Mouse (Mus musculus) granulocyte monocyte progenitor cell, adult 5-6 weeks (primary cell): ENCODE measurements around the gene 2810021J22Rik. TPM values are rescaled to one million over a fixed set of nuclear protein-coding genes. Genes with fewer than 3 reads are reported as not detected.

Experiments
- ATAC-seq: replicated peaks from 2 replicates; pipeline ENCODE4 v1.8.0; 2016; ENCODE audit warnings: mild to moderate bottlenecking, moderate TSS enrichment, inconsistent platforms; ENCODE audit not compliant: poor library complexity, severe bottlenecking
- total RNA-seq, 2 experiments: library from RNA; stranded (forward) in 1 of 2; stranded (reverse) in 1 of 2; fragments of 200-712, 200-1000 nt in 1 of 2; fragments of >200 nt in 1 of 2; fragmentation: Nextera tagmentation in 1 of 2; gene quantifications; 2 replicates each; pipeline ENCODE4 v1.2.3; 2014 to 2017

The 2810021J22Rik gene
- total RNA-seq, 2 experiments from 2014 or later = 2.1 to 2.8 TPM

DNA sequence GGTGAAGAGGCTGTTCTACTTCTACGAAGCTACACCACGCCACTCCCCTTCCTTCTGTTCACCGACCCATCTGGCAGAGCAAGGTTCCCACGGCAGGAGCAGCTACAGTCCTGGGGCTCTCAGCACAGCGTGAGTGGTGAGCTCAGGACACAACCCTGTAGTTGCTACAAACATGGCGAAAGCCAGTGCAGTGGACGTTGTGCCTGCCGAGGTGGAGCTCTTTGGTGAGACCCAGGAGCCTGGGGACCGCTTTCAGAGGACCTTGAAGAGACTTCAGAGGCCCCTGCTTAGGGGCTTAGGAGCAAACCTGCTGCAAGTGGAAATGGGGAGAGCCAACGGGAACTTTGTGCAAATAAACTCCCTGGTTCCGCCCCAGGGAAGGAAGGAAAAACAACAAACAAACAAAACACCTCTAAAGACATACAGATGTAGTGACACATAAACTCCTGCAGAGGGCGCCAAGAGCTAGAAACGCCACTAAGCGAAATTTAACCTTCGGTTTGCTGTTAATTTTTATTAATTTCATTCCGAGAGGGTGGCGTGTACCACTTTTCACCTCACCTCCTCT, 47.5 kb downstream of the 2810021J22Rik start:
- peak; percentile 68 for ATAC-seq

DNA sequence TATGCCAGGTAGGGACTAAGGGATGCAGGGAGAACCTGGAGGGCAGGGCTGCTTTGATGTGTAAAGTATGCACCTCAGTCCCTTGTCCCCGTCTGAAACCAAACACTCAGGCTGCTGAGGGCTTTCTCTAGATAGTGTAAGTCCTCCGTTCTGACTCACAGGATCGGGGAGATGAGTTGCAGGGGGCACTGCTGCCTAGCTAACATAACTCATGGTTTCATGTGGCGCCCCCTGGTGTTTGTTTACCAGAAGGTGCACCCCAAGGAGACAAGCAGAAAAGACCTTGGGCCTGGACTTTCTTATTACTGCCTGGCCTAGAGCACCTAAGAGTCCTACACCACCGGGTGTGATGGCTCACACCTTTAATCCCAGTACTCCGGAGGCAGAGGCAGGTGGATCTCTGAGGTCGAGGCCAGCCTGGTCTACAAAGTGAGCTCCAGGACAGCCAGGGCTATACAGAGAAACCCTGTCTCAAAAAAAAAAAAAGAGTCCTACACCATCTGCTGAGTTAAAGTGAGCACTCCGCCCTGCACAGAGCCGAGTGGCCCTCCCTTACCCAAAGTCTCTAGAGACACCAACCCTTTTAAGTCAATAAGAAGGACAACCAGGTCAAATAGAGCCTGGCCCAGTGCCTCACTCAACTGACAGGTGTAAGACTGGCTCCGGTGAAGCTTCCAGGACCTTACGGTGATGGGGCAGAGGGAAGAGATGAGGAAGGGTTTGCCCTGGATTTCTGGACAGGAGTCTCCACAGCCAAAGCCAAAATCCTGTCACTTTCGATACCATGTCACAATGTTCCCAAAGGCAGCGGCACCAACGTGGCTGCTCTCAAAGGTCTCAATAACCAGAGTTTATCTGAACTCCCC, 50.1 kb downstream of the 2810021J22Rik start:
- ATAC-seq = peak; percentile 76

DNA sequence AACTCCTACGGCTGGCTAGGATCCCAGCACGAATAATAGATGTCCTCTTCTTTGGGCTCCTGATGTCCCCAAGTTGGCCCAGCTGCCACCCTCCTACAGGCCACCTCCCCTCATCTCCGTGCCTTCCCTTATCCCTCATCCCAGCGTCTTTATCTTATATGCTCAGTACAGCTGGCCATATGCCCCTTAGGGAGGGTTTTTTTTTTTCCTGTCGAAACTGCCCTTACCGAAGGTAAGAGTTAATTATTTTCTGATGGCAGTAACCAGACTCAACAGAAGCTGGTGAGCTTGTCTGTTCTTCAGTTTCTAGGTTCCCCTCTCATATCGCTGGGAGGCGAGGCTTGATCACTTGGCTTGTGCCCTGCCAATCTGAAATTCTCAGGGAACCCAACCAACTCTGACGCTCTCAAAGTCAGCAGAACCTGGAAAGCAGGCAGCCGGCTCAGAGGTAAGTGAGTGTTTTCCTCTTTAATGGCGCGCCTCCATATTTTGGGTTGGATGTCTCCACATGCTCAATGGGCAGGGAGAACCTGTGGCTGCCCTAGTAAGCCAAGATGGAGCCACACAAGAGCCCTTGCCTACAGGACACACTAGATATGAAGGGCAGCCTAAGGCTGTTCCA, 50.8 kb downstream of the 2810021J22Rik start, which contains the start of gene Btnl10:
TSS of gene Btnl10 (plus strand) at position 164 of the 622 bp plus-strand sequence.
- ATAC-seq = no peak

DNA sequence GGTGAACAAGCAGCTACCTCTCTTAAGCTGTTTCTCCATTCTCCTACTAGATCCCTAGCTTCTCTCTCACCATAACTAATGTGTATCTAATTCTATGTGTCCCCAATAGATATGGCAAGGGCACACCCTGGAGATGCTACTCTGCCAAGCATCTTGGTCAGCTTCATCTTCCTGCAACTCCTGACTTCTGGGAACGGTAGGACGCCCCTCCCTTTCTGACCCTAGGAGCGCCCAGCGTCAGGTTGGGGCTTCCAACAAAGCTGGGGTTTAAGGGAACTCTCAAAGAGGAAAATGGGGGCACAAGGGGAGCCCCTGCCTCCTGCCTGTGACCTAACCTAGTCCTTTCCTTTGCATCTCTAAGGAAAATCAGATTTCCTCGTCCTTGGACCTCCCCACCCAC, 51.7 kb downstream of the 2810021J22Rik start:
- no peak for ATAC-seq

DNA sequence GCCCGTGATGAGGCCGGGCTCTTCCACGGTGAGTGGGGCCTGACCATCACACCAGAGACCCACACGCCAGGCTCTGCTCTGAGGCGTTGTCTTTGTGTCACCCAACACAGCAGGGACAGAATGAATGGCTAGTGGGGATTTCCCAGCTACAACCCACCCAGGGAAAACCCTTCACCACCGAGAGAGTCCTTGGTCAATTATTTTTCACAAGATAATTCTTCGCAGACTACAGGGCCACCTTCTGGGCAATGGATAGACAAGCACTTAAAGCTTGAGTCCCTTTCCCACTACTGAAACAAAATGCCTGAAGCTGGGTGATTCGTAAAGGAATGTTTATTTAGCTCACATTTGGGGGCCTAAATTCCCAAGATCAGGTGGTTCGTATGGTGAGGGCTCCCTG, 55.4 kb downstream of the 2810021J22Rik start:
- no peak for ATAC-seq

DNA sequence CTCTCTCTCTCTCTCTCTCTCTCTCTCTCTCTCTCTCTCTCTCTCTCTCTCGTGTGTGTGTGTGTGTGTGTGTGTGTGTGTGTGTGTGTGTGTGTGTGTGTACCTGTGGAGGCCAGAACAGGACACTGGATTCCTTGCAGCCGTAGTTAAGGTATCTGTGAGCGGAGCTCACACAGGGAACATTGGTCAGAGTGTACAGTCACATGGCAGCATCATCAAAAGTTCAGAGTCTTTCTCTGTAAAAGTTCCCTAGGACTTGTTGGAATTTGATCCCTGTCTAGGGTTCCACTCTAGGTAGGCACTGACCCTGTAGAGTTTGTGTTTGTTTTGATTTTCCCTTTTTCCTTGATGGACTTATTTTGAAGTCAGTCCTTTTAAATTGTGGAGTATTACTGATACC, 59.6 kb downstream of the 2810021J22Rik start:
- no peak for ATAC-seq

DNA sequence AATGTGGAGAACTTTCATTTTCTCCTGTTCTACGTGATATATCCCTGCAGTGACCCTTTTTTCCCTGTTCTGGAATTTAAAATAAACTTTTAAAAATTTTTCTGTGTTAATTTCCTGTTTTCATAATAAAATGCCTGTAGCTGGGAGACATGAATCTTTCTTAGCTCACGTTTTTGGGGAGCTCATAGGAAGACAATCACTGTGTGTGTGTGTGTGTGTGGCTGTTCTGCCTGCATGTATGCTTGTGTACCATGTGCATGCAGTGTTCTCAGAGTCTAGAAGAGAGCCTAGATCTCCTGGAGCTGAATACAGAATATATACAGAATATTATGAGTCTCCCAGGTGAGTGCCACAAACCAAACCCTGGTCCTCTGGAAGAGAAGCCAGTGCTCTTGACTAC, 60.0 kb downstream of the 2810021J22Rik start:
- ATAC-seq = no peak

DNA sequence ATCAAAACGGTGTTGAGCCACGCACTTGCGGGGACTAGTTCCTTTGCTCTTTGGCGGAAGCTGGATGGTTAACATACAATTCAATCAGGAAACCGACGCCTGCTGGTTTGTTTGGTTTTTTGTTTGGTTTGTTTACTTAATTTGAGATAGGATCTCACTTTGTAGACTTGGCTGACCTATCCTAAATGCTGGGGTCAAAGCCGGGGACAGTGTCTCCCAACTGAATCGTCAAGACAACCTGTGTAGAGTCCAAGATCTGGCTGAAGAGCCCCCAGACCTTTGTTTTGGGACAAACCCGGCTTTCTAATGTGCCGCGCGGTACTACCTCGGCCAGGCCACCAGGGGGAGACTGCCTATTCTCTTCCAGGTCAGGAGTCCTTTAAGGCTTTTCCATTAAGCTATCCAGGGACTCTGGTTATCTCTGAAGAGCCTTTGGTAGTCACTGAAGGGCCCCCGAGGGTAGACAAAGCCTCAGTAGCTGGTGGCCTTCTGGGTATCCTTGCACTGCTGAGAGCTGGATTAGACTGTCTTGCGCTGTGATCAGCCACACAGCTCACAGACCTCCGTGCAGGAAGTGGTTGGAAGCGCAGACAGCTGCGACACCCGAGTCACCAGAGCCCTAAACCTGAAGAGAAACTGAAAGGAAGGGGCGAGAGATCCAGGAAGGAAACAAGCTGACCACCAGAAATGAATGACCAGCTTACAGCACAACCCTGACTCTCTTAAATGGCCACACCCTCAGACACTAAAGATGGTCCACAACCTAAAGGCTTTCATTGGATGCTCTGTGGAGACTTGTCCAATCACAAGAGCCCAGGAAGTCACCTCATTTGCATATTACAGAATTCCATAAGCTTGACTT, 61.0 kb downstream of the 2810021J22Rik start:
- peak; percentile 92 for ATAC-seq

DNA sequence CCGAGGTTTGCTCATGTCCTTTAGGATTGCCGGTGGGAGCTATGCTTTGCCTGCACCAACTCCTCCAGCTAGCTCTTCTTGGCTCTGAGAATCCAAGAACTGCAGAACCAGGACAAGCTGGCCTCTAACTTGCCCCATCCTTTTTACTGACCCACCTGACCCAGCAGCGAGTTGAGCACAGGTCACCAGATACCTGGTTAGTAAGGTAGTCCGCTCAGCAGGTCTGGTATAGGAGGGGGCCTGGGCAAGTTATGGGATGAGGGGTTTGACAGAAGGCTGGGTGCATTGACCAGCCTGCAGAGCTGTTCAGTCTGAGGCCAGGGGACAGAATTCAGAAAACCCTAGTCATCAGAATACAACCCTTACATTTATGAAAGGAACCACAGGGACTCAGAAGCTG, 62.0 kb downstream of the 2810021J22Rik start:
- ATAC-seq = no peak

DNA sequence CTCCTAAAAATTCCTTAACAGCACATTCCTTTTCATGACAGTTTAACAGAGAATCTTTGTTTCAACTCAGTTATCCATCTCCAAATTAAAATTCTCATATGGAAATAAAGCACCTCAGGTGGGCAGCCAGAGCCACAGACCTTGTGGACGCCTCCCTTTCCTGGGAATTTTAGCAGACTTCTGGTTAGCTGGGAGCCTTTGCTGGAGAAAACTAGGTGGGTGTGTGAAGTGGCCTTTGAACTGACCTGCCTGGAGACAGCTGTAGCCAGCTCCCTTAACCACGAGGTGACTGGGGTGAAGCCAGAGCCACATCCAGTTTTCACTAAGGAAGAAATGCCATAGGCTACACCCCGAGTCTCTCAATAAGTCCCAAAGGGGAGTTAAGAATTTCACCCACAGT, 62.6 kb downstream of the 2810021J22Rik start:
- no peak for ATAC-seq

DNA sequence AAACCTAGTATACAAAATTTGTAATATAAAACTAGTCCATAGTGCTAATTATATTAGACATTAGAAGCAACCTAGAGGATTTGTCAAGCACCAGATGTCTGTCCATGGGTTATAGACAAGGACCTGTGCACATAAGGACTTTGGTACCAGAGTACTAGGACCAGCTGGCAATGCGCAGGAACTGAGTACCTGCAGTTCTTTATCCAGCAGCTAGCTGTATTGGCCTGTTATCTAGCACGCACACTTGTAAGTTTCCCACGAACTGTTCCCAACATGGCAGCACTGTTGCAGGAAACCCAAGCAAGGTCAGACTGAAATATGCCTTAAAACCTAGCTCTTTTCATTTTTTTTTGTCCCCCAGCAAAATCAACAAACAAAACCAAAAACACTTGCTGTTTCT, 63.2 kb downstream of the 2810021J22Rik start:
- no peak for ATAC-seq

DNA sequence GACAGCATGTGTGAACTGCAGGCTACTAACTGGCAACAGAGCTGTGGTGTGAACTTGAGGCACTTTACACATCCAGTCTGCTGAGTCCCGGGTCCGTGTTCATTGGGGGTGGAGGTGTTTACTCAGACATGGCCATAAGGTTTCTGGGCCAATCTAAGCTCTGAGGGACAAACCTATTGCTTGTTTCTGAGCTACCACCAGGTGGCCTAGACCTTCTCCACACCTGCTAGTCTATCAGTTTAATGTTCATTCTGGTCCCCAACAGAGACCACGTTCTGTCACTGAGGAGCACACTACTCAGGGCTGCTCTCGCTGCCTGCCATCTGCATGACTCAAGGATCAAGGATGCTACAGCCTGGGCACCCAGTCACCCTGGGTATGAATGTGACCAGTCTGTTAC, 64.6 kb downstream of the 2810021J22Rik start:
- no peak for ATAC-seq

Other genes with a start within 250 kb of the 2810021J22Rik start
- gene Olfr323, start 236.7 kb upstream of the 2810021J22Rik start, total RNA-seq (2014; fragmentation: Nextera tagmentation) = not detected in 2 replicates
- not detected in 2 replicates for gene Olfr323, start 236.7 kb upstream of the 2810021J22Rik start, total RNA-seq (2017)
- 1.4 and 1.6 TPM in 2 replicates for gene Trim58, start 226.8 kb upstream of the 2810021J22Rik start, total RNA-seq (2014; fragmentation: Nextera tagmentation)
- 0.31 and 0.56 TPM in 2 replicates for gene Trim58, start 226.8 kb upstream of the 2810021J22Rik start, total RNA-seq (2017)
- gene Olfr322, start 208.4 kb upstream of the 2810021J22Rik start, total RNA-seq (2014; fragmentation: Nextera tagmentation) = not detected in 2 replicates
- not detected in 2 replicates for gene Olfr322, start 208.4 kb upstream of the 2810021J22Rik start, total RNA-seq (2017)
- gene Olfr320, start 186.1 kb upstream of the 2810021J22Rik start, total RNA-seq (2014; fragmentation: Nextera tagmentation) = not detected in 2 replicates
- gene Olfr320, start 186.1 kb upstream of the 2810021J22Rik start, total RNA-seq (2017) = not detected in 2 replicates
- not detected in 2 replicates for gene Olfr319, start 168.1 kb upstream of the 2810021J22Rik start, total RNA-seq (2014; fragmentation: Nextera tagmentation)
- gene Olfr319, start 168.1 kb upstream of the 2810021J22Rik start, total RNA-seq (2017) = not detected in 2 replicates
- not detected in 2 replicates for gene Olfr318, start 143.2 kb upstream of the 2810021J22Rik start, total RNA-seq (2014; fragmentation: Nextera tagmentation)
- gene Olfr318, start 143.2 kb upstream of the 2810021J22Rik start, total RNA-seq (2017) = not detected in 2 replicates
- gene Olfr317, start 128.0 kb upstream of the 2810021J22Rik start, total RNA-seq (2014; fragmentation: Nextera tagmentation) = not detected in 2 replicates
- not detected in 2 replicates for gene Olfr317, start 128.0 kb upstream of the 2810021J22Rik start, total RNA-seq (2017)
- not detected in 2 replicates for gene Olfr316, start 114.5 kb upstream of the 2810021J22Rik start, total RNA-seq (2014; fragmentation: Nextera tagmentation)
- not detected in 2 replicates for gene Olfr316, start 114.5 kb upstream of the 2810021J22Rik start, total RNA-seq (2017)
- gene Olfr315, start 94.0 kb upstream of the 2810021J22Rik start, total RNA-seq (2014; fragmentation: Nextera tagmentation) = not detected in 2 replicates
- gene Olfr315, start 94.0 kb upstream of the 2810021J22Rik start, total RNA-seq (2017) = not detected in 2 replicates
- gene Olfr314, start 84.3 kb upstream of the 2810021J22Rik start, total RNA-seq (2014; fragmentation: Nextera tagmentation) = not detected in 2 replicates
- gene Olfr314, start 84.3 kb upstream of the 2810021J22Rik start, total RNA-seq (2017) = not detected in 2 replicates
- gene Fam183b, start 65.3 kb upstream of the 2810021J22Rik start, total RNA-seq (2014; fragmentation: Nextera tagmentation) = not detected in 2 replicates
- gene Fam183b, start 65.3 kb upstream of the 2810021J22Rik start, total RNA-seq (2017) = not detected in 2 replicates
- gene Olfr313, start 52.2 kb upstream of the 2810021J22Rik start, total RNA-seq (2014; fragmentation: Nextera tagmentation) = not detected in 2 replicates
- gene Olfr313, start 52.2 kb upstream of the 2810021J22Rik start, total RNA-seq (2017) = not detected in 2 replicates
- gene Olfr312, start 38.0 kb upstream of the 2810021J22Rik start, total RNA-seq (2014; fragmentation: Nextera tagmentation) = not detected in 2 replicates
- gene Olfr312, start 38.0 kb upstream of the 2810021J22Rik start, total RNA-seq (2017) = not detected in 2 replicates
- not detected in 2 replicates for gene Olfr311, start 28.0 kb upstream of the 2810021J22Rik start, total RNA-seq (2014; fragmentation: Nextera tagmentation)
- not detected in 2 replicates for gene Olfr311, start 28.0 kb upstream of the 2810021J22Rik start, total RNA-seq (2017)
- gene Gm12258, start 20.1 kb upstream of the 2810021J22Rik start, total RNA-seq (2014; fragmentation: Nextera tagmentation) = 4.1 and 6.7 TPM in 2 replicates
- gene Gm12258, start 20.1 kb upstream of the 2810021J22Rik start, total RNA-seq (2017) = 0.67 and 2.3 TPM in 2 replicates
- 14.5 and 16.7 TPM in 2 replicates for gene Zfp39, start 37.0 kb downstream of the 2810021J22Rik start, total RNA-seq (2014; fragmentation: Nextera tagmentation)
- gene Zfp39, start 37.0 kb downstream of the 2810021J22Rik start, total RNA-seq (2017) = 7.2 and 9.5 TPM in 2 replicates
- not detected in 2 replicates for gene Btnl10, start 50.7 kb downstream of the 2810021J22Rik start, total RNA-seq (2014; fragmentation: Nextera tagmentation)
- 0.13 TPM in 1 of 2 replicates, not detected in the other for gene Btnl10, start 50.7 kb downstream of the 2810021J22Rik start, total RNA-seq (2017)
- 78.6 and 79.3 TPM in 2 replicates for gene Rnf187, start 71.7 kb downstream of the 2810021J22Rik start, total RNA-seq (2014; fragmentation: Nextera tagmentation)
- 60.0 and 82.2 TPM in 2 replicates for gene Rnf187, start 71.7 kb downstream of the 2810021J22Rik start, total RNA-seq (2017)
- gene Hist3h2ba, start 81.7 kb downstream of the 2810021J22Rik start, total RNA-seq (2014; fragmentation: Nextera tagmentation) = not detected in 2 replicates
- 1.5 and 2.3 TPM in 2 replicates for gene Hist3h2ba, start 81.7 kb downstream of the 2810021J22Rik start, total RNA-seq (2017)
- gene Hist3h2a, start 87.5 kb downstream of the 2810021J22Rik start, total RNA-seq (2014; fragmentation: Nextera tagmentation) = 9.3 and 14.0 TPM in 2 replicates
- gene Hist3h2a, start 87.5 kb downstream of the 2810021J22Rik start, total RNA-seq (2017) = 234 and 237 TPM in 2 replicates
- gene Trim17, start 87.5 kb downstream of the 2810021J22Rik start, total RNA-seq (2014; fragmentation: Nextera tagmentation) = not detected in 2 replicates
- 0.13 TPM in 1 of 2 replicates, not detected in the other for gene Trim17, start 87.5 kb downstream of the 2810021J22Rik start, total RNA-seq (2017)
- 29.0 and 32.3 TPM in 2 replicates for gene Trim11, start 110.9 kb downstream of the 2810021J22Rik start, total RNA-seq (2014; fragmentation: Nextera tagmentation)
- 29.1 and 30.5 TPM in 2 replicates for gene Trim11, start 110.9 kb downstream of the 2810021J22Rik start, total RNA-seq (2017)